Mouse (Mus musculus): ENCODE measurements around the gene Vwa8. TPM values are rescaled to one million over a fixed set of nuclear protein-coding genes. Genes with fewer than 3 reads are reported as not detected.

Gene Vwa8
- polyA plus RNA-seq, 1 experiment from 2014 or later: 11.7 TPM

- Histone ChIP-seq H3K36me3 (ENCODE audit: control insufficient read depth, insufficient read depth, low read length) (no peaks in the 10 kb centered on the region), H3K27ac (replicated peaks) (no peak overlapping the region), H3K9me3 (ENCODE audit: control insufficient read depth, low read length) (no peaks in the 10 kb centered on the region), H3K4me2 (replicated peaks; ENCODE audit: low read depth) (no peak overlapping the region), H3K4me3 (ENCODE audit: low read depth, low read length) (no peak overlapping the region), H3K27me3 (ENCODE audit: control insufficient read depth, insufficient read depth, low read length) (no peaks in the 10 kb centered on the region), H3K4me1 (replicated peaks; ENCODE audit: control insufficient read depth, insufficient read depth) (no peaks in the 10 kb centered on the region), H3K9ac (ENCODE audit: low read length) (no peak overlapping the region)
- no peak for DNase-seq (ENCODE audit: low spot score)
- TF ChIP-seq CTCF (IDR thresholded peaks at IDR 0.05; ENCODE audit: low read depth): no peak
- TF ChIP-seq EP300 (optimal IDR thresholded peaks at IDR 0.05): peak; percentile 70
- 40% methylated on average over 9 of the region's 9 CpGs for WGBS
- peak; percentile 32; the same call in 1 of the 2 replicates for ATAC-seq (ENCODE audit: low FRiP score, low TSS enrichment)
Observed at GRCm38 (mm10) chr14:79076560-79077300, 227.9 kb downstream of the Vwa8 start.

GRCm38 (mm10) chr14:79083573-79083972 is 234.7 kb downstream of the Vwa8 start:
- TF ChIP-seq EP300 (optimal IDR thresholded peaks at IDR 0.05): no peak
- no peak for TF ChIP-seq CTCF (IDR thresholded peaks at IDR 0.05; ENCODE audit: low read depth)
- no peak for ATAC-seq (ENCODE audit: low FRiP score, low TSS enrichment)

GRCm38 (mm10) chr14:79086006-79086405 is 237.2 kb downstream of the Vwa8 start:
- no peaks in the 10 kb centered on the region for H3K36me3 ChIP-seq (ENCODE audit: control insufficient read depth, insufficient read depth, low read length)
- 80% methylated on average over 5 of the region's 5 CpGs for WGBS
- no peak overlapping the region for H3K4me2 ChIP-seq (replicated peaks; ENCODE audit: low read depth)
- no peaks in the 10 kb centered on the region for H3K27me3 ChIP-seq (ENCODE audit: control insufficient read depth, insufficient read depth, low read length)
- H3K4me1 ChIP-seq (replicated peaks; ENCODE audit: control insufficient read depth, insufficient read depth): 0 out of 2 replicates have a peak, but pooled peaks cover 2% of the 10 kb centered on the region
- H3K4me3 ChIP-seq (ENCODE audit: low read depth, low read length): no peak overlapping the region
- no peak for ATAC-seq (ENCODE audit: low FRiP score, low TSS enrichment)
- H3K9ac ChIP-seq (ENCODE audit: low read length): no peak overlapping the region
- H3K9me3 ChIP-seq (ENCODE audit: control insufficient read depth, low read length): no peaks in the 10 kb centered on the region
- TF ChIP-seq EP300 (optimal IDR thresholded peaks at IDR 0.05) (no peak), CTCF (IDR thresholded peaks at IDR 0.05; ENCODE audit: low read depth) (no peak)
- no peak for DNase-seq (ENCODE audit: low spot score)
- no peak overlapping the region for H3K27ac ChIP-seq (replicated peaks)

More at GRCm38 (mm10) chr14:79083573-79083972, 234.7 kb downstream of the Vwa8 start:
- H3K36me3 ChIP-seq (ENCODE audit: control insufficient read depth, insufficient read depth, low read length): no peaks in the 10 kb centered on the region
- DNase-seq (ENCODE audit: low spot score): no peak
- H3K4me1 ChIP-seq (replicated peaks; ENCODE audit: control insufficient read depth, insufficient read depth): no peaks in the 10 kb centered on the region
- H3K27ac ChIP-seq (replicated peaks): no peak overlapping the region
- no peak overlapping the region for H3K4me3 ChIP-seq (ENCODE audit: low read depth, low read length)
- H3K27me3 ChIP-seq (ENCODE audit: control insufficient read depth, insufficient read depth, low read length): no peaks in the 10 kb centered on the region
- H3K4me2 ChIP-seq (replicated peaks; ENCODE audit: low read depth): no peak overlapping the region
- 54% methylated on average over 7 of the region's 7 CpGs for WGBS
- no peaks in the 10 kb centered on the region for H3K9me3 ChIP-seq (ENCODE audit: control insufficient read depth, low read length)
- H3K9ac ChIP-seq (ENCODE audit: low read length): no peak overlapping the region

GRCm38 (mm10) chr14:79089464-79089863 is 240.6 kb downstream of the Vwa8 start:
- H3K4me1 ChIP-seq (replicated peaks; ENCODE audit: control insufficient read depth, insufficient read depth): 0 out of 2 replicates have a peak, but pooled peaks cover 2% of the 10 kb centered on the region
- H3K9me3 ChIP-seq (ENCODE audit: control insufficient read depth, low read length): no peaks in the 10 kb centered on the region
- no peak overlapping the region for H3K9ac ChIP-seq (ENCODE audit: low read length)
- ATAC-seq (ENCODE audit: low FRiP score, low TSS enrichment) (peak; percentile 76; the same call in 1 of the 2 replicates), DNase-seq (ENCODE audit: low spot score) (no peak)
- H3K27me3 ChIP-seq (ENCODE audit: control insufficient read depth, insufficient read depth, low read length): no peaks in the 10 kb centered on the region
- 24% methylated on average over 2 of the region's 2 CpGs for WGBS
- TF ChIP-seq CTCF (IDR thresholded peaks at IDR 0.05; ENCODE audit: low read depth): no peak
- TF ChIP-seq EP300 (optimal IDR thresholded peaks at IDR 0.05): no peak
- H3K4me3 ChIP-seq (ENCODE audit: low read depth, low read length): no peak overlapping the region
- H3K27ac ChIP-seq (replicated peaks): no peak overlapping the region; the same call in 1 of the 2 replicates
- no peaks in the 10 kb centered on the region for H3K36me3 ChIP-seq (ENCODE audit: control insufficient read depth, insufficient read depth, low read length)
- H3K4me2 ChIP-seq (replicated peaks; ENCODE audit: low read depth): no peak overlapping the region

GRCm38 (mm10) chr14:79097181-79097580 is 248.3 kb downstream of the Vwa8 start:
- 91% methylated on average over 12 of the region's 12 CpGs for WGBS
- Histone ChIP-seq H3K36me3 (ENCODE audit: control insufficient read depth, insufficient read depth, low read length) (no peaks in the 10 kb centered on the region), H3K9ac (ENCODE audit: low read length) (no peak overlapping the region), H3K9me3 (ENCODE audit: control insufficient read depth, low read length) (no peaks in the 10 kb centered on the region), H3K4me3 (ENCODE audit: low read depth, low read length) (no peak overlapping the region), H3K4me1 (replicated peaks; ENCODE audit: control insufficient read depth, insufficient read depth) (no peaks in the 10 kb centered on the region), H3K27ac (replicated peaks) (no peak overlapping the region), H3K4me2 (replicated peaks; ENCODE audit: low read depth) (no peak overlapping the region), H3K27me3 (ENCODE audit: control insufficient read depth, insufficient read depth, low read length) (no peaks in the 10 kb centered on the region)
- ATAC-seq (ENCODE audit: low FRiP score, low TSS enrichment) (no peak), DNase-seq (ENCODE audit: low spot score) (no peak)
- TF ChIP-seq CTCF (IDR thresholded peaks at IDR 0.05; ENCODE audit: low read depth) (no peak), EP300 (optimal IDR thresholded peaks at IDR 0.05) (no peak)

Data from stomach, postnatal 0 days (tissue).